Mouse (Mus musculus): ENCODE measurements at regions not wholly inside any gene's neighbourhood (a gene's known extent, or its start where the extent isn't known, plus 50 kb on each side); places are given as distances from the start of the nearest gene placed in this dataset.

DNA sequence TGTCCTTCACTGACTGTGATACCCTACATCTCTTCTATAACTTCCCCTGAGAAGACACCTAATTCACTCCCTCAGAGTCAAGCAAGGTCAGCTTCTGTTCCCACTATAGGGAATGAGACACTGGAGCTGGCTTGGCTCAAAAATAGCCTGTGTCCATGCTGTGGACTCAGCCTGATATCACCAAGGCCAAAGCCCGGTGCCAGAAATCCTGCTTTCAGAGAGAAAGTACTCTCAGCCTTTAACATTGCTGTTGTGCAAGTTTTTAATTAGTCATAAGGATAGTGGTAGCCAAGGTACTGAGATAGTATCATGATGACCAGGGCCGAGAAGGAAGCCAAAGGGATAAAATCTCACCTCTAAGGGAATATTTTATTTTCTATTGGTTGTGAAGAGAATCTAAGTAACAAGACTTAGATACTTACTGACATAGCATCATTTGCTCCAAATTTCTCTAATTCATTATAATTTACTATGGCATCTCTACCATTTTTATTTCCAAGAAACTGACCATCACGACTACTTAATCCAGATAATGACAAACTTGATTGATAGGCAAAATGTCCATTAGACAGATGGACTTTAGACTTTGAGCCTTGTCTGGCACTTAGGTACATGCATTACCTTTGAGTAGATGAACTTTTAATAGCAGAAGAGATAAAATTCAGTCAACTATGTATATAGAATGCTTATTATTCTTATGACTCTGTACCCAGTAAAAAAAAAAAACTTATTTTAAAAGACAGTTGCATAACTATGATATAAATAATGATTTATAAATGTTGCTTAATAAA is 64.7 kb upstream of the Nrip1 start:
- Histone ChIP-seq H3K4me2 (ENCODE audit: low read length) (no peak overlapping the region), H3K27ac (ENCODE audit: low read depth, low read length) (no peak overlapping the region), H3K27me3 (replicated peaks; ENCODE audit: control insufficient read depth, insufficient read depth, low read length) (no peaks in the 10 kb centered on the region), H3K9ac (ENCODE audit: low read length) (no peak overlapping the region), H3K4me1 (ENCODE audit: control insufficient read depth, insufficient read depth, low read length) (no peaks in the 10 kb centered on the region), H3K9me3 (replicated peaks; ENCODE audit: control insufficient read depth, low read length) (no peaks in the 10 kb centered on the region), H3K4me3 (ENCODE audit: low read depth, low read length) (no peak overlapping the region), H3K36me3 (ENCODE audit: control insufficient read depth, insufficient read depth, low read length) (no peaks in the 10 kb centered on the region)
- ATAC-seq = no peak
- DNase-seq (ENCODE audit: low spot score) = no peak
- 89% methylated on average over 3 of the region's 3 CpGs for WGBS

DNA sequence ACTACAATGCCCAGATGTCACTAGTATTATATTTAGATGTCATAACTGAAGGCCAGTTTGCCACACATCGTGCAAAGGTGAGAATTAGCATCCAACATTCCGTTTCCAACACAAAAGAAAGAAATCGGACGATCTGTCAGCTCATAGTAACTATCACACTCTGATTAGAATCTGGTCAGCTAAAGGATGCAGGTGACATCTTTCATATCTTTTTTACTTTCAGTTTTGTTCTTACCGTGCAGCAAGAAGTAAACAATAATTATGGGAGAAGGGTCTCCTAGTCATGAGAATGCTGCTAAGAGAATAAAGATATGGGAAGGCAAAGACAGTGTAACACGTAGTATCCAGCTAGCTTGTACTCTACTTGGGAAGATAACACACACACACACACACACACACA is 62.7 kb upstream of the Nrip1 start:
- ATAC-seq = no peak
- Histone ChIP-seq H3K27me3 (replicated peaks; ENCODE audit: control insufficient read depth, insufficient read depth, low read length) (no peaks in the 10 kb centered on the region), H3K36me3 (ENCODE audit: control insufficient read depth, insufficient read depth, low read length) (no peaks in the 10 kb centered on the region), H3K27ac (ENCODE audit: low read depth, low read length) (no peak overlapping the region), H3K4me2 (ENCODE audit: low read length) (no peak overlapping the region), H3K9me3 (replicated peaks; ENCODE audit: control insufficient read depth, low read length) (no peaks in the 10 kb centered on the region), H3K4me1 (ENCODE audit: control insufficient read depth, insufficient read depth, low read length) (0 out of 2 replicates have a peak, but pooled peaks cover 3% of the 10 kb centered on the region), H3K4me3 (ENCODE audit: low read depth, low read length) (no peak overlapping the region), H3K9ac (ENCODE audit: low read length) (no peak overlapping the region)
- no peak for DNase-seq (ENCODE audit: low spot score)
- WGBS = 93% methylated on average over 6 of the region's 6 CpGs

DNA sequence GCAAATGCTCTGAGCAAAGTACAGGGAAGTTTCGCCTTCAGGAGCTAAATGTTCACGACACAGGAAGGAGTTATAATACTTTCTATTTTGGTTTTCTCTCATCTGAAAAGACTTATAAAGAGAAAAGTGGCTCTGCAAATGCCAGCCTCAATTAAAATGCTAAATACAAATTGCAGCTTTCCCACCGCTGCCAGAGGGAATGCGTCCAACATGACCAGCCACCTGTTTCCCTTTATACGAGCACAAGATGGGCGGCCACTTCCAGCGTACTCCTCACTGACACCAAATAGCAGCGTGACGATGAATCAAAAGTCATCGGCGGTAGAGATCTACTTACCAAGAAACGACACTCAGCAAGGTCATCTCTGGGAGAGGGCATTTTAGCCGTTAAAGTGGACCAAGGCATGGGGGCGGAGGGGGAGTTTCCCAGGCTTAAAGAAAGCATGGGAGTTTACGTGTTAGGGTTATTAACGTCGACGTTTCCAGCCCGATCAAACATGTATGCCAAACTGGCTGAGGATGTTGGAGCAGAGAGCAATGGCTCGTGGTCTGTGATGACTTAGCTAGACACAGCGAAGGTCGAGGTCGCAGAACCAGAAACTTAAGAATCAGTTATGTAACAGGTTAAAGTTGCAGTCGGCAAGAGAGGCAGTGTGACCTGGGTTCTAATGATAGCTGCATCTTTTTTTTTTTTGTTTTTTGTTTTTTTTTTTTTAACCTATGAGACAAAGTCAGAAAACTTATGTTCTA is 59.6 kb upstream of the Nrip1 start:
- H3K36me3 ChIP-seq (ENCODE audit: control insufficient read depth, insufficient read depth, low read length) = no peaks in the 10 kb centered on the region
- H3K9ac ChIP-seq (ENCODE audit: low read length) = no peak overlapping the region
- H3K4me1 ChIP-seq (ENCODE audit: control insufficient read depth, insufficient read depth, low read length) = 0 out of 2 replicates have a peak, but pooled peaks cover 3% of the 10 kb centered on the region
- no peaks in the 10 kb centered on the region for H3K27me3 ChIP-seq (replicated peaks; ENCODE audit: control insufficient read depth, insufficient read depth, low read length)
- H3K9me3 ChIP-seq (replicated peaks; ENCODE audit: control insufficient read depth, low read length) = no peaks in the 10 kb centered on the region
- H3K27ac ChIP-seq (ENCODE audit: low read depth, low read length) = no peak overlapping the region
- no peak overlapping the region for H3K4me2 ChIP-seq (ENCODE audit: low read length)
- ATAC-seq (no peak), DNase-seq (ENCODE audit: low spot score) (peak; percentile 55)
- H3K4me3 ChIP-seq (ENCODE audit: low read depth, low read length) = no peak overlapping the region
- 79% methylated on average over 24 of the region's 24 CpGs for WGBS

DNA sequence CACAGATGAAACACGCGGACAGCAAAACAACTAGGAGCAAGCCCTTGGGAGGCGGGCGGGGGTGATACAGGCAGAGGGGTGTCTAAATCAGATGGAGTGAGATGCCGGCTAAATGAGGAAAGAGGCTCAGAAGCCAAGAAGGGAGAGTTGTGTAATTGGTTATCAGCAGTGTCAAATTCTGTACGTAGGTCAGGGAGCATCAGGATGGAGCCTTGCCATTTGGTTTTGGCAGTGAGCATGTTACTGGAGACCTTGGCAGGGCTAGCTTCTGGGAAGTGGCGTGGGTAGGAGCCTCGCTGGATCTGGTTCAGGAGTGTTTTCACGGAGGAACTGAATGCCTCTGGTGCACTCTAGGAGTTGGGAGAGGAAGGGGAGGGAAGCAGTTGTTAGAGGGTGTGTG is 58.7 kb upstream of the Nrip1 start:
- no peaks in the 10 kb centered on the region for H3K36me3 ChIP-seq (ENCODE audit: control insufficient read depth, insufficient read depth, low read length)
- H3K9ac ChIP-seq (ENCODE audit: low read length) = no peak overlapping the region
- DNase-seq (ENCODE audit: low spot score) = peak; percentile 46
- H3K9me3 ChIP-seq (replicated peaks; ENCODE audit: control insufficient read depth, low read length) = no peaks in the 10 kb centered on the region
- no peak overlapping the region for H3K4me3 ChIP-seq (ENCODE audit: low read depth, low read length)
- no peaks in the 10 kb centered on the region for H3K27me3 ChIP-seq (replicated peaks; ENCODE audit: control insufficient read depth, insufficient read depth, low read length)
- H3K27ac ChIP-seq (ENCODE audit: low read depth, low read length) = no peak overlapping the region
- H3K4me2 ChIP-seq (ENCODE audit: low read length) = no peak overlapping the region
- peak; percentile 50; the same call in 1 of the 2 replicates for ATAC-seq
- 76% methylated on average over 9 of the region's 9 CpGs for WGBS
- H3K4me1 ChIP-seq (ENCODE audit: control insufficient read depth, insufficient read depth, low read length) = 0 out of 2 replicates have a peak, but pooled peaks cover 3% of the 10 kb centered on the region

DNA sequence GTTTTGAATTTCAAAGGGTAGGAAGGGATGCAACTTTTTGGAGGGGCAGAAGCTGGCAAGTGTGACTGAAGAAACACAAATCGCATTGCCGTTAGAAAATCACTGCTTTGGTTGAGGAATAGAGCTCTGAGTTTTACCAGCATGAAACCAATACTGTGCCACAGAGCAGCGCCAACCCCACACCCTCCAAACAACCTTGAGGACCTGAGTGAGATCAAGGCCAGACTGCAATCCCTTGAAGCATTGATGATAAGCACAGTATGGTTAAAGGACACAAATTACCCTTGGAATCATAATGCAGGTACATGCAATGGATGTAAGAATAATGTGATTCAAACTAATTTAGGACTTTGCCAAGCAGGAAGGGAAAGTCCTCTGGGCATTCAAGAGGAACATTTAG is 55.5 kb upstream of the Nrip1 start:
- DNase-seq (ENCODE audit: low spot score) (no peak), ATAC-seq (no peak)
- H3K9ac ChIP-seq (ENCODE audit: low read length) = no peak overlapping the region
- no peaks in the 10 kb centered on the region for H3K27me3 ChIP-seq (replicated peaks; ENCODE audit: control insufficient read depth, insufficient read depth, low read length)
- WGBS = 95% methylated on average over 3 of the region's 3 CpGs
- no peaks in the 10 kb centered on the region for H3K9me3 ChIP-seq (replicated peaks; ENCODE audit: control insufficient read depth, low read length)
- no peaks in the 10 kb centered on the region for H3K36me3 ChIP-seq (ENCODE audit: control insufficient read depth, insufficient read depth, low read length)
- H3K4me2 ChIP-seq (ENCODE audit: low read length) = no peak overlapping the region
- 0 out of 2 replicates have a peak, but pooled peaks cover 3% of the 10 kb centered on the region for H3K4me1 ChIP-seq (ENCODE audit: control insufficient read depth, insufficient read depth, low read length)
- H3K27ac ChIP-seq (ENCODE audit: low read depth, low read length) = no peak overlapping the region
- H3K4me3 ChIP-seq (ENCODE audit: low read depth, low read length) = no peak overlapping the region

DNA sequence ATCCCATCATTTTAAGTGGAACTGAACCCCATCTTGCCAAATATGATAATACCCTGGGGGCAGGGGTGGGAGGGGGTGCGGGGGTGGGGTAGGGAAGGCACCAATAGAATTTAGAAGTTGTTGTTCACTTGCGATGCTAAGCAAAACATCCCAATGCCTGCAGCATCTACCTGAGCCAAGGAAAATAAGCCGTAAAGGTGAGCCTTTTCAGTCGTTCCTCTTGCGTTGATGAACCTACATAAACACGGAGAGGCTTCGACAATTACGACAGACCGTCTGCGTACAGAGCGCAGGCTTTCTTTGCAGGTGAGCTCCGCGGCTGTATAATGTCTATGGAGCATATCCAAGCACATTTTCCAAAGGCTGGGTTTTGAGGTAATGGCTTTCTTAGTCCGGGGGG is 50.3 kb upstream of the Nrip1 start:
- WGBS = 91% methylated on average over 14 of the region's 14 CpGs
- Histone ChIP-seq H3K36me3 (ENCODE audit: control insufficient read depth, insufficient read depth, low read length) (no peaks in the 10 kb centered on the region), H3K27ac (ENCODE audit: low read depth, low read length) (no peak overlapping the region), H3K4me1 (ENCODE audit: control insufficient read depth, insufficient read depth, low read length) (no peaks in the 10 kb centered on the region), H3K4me2 (ENCODE audit: low read length) (no peak overlapping the region), H3K9ac (ENCODE audit: low read length) (no peak overlapping the region), H3K4me3 (ENCODE audit: low read depth, low read length) (no peak overlapping the region), H3K9me3 (replicated peaks; ENCODE audit: control insufficient read depth, low read length) (no peaks in the 10 kb centered on the region), H3K27me3 (replicated peaks; ENCODE audit: control insufficient read depth, insufficient read depth, low read length) (no peaks in the 10 kb centered on the region)
- DNase-seq (ENCODE audit: low spot score) (no peak), ATAC-seq (no peak)

Data from forebrain, embryonic 14.5 days (tissue).